Mouse (Mus musculus) embryonic facial prominence, embryonic 13.5 days (tissue): ENCODE data around the gene Shmt2. TPM values are rescaled to one million over a fixed set of nuclear protein-coding genes. Genes with fewer than 3 reads are reported as not detected.

Source experiments
- ATAC-seq: fragments of 200-750 bp; cut with Nextera tagmentation; 2 replicates; pipeline ENCODE4 v1.8.0; 2017; ENCODE audit warnings: low read depth; ENCODE audit not compliant: insufficient number of reproducible peaks, insufficient read depth, low FRiP score, low TSS enrichment
- H3K27ac ChIP-seq: fragments of 300-500 bp; sonication (generic); 2 replicates; pipeline ENCODE4 v1.5.1; 2015; ENCODE audit warnings: moderate library complexity, mild to moderate bottlenecking, inconsistent platforms
- H3K27me3 ChIP-seq: fragments of 300-500 bp; sonication (generic); 2 replicates; pipeline ENCODE4 v1.6.1; 2015; ENCODE audit warnings: mild to moderate bottlenecking, inconsistent platforms
- H3K36me3 ChIP-seq: fragments of 300-500 bp; sonication (generic); 2 replicates; pipeline ENCODE4 v1.6.1; 2015; ENCODE audit warnings: mild to moderate bottlenecking, inconsistent platforms
- H3K4me1 ChIP-seq: fragments of 300-500 bp; sonication (generic); 2 replicates; pipeline ENCODE4 v1.6.1; 2015; ENCODE audit warnings: inconsistent platforms
- H3K4me2 ChIP-seq: fragments of 300-500 bp; sonication (generic); 2 replicates; pipeline ENCODE4 v1.6.1; 2015; ENCODE audit warnings: moderate library complexity, mild to moderate bottlenecking, inconsistent platforms
- H3K4me3 ChIP-seq: fragments of 300-500 bp; sonication (generic); 2 replicates; pipeline ENCODE4 v1.5.1; 2015; ENCODE audit warnings: mild to moderate bottlenecking, inconsistent platforms
- H3K9ac ChIP-seq: fragments of 300-500 bp; sonication (generic); 2 replicates; pipeline ENCODE4 v1.6.1; 2015; ENCODE audit warnings: mild to moderate bottlenecking, inconsistent platforms
- H3K9me3 ChIP-seq: fragments of 300-500 bp; sonication (generic); 2 replicates; pipeline ENCODE4 v1.6.1; 2016; ENCODE audit warnings: inconsistent platforms
- WGBS: fragments of 180-500 bp; shearing (Covaris S2); methylation state at CpG from one replicate; pipeline ENCODE4 v1.1.7; 2015; ENCODE audit warnings: mixed read lengths; 5-methylcytosine and 5-hydroxymethylcytosine counted together
- polyA plus RNA-seq: library from polyadenylated mRNA; unstranded; fragments of >200 nt; fragmentation: Nextera tagmentation; extraction: Ambion mirVana; gene quantifications from 2 replicates; pipeline ENCODE4 v1.2.1, GENCODE M21; 2015

Shmt2 gene
- polyA plus RNA-seq, 1 experiment from 2014 or later, result 92.3 TPM

DNA sequence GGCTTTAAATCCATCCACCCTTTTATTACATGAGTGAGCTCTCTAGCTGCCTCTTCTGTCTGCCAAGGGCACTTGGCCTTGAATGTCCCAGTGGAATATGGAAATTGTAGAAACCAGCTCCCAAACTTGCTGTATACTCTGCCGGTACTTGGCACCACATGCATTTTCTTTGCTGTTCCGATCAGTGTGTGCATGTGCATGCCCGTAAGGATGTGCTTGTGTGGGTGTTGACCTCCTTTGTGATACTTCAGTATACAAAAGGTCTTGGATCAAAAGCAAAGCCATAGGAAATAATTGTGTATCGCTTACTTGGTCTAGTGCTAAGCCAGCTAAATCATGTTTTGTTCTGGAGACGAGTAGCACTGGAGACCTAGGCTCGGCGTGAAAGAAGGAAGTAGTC lies 33.4 kb downstream of the Shmt2 start:
- H3K4me2 ChIP-seq, result no peak overlapping the region
- H3K9me3 ChIP-seq, result no peaks in the 10 kb centered on the region
- H3K27me3 ChIP-seq, result no peaks in the 10 kb centered on the region
- H3K4me3 ChIP-seq, result no peak overlapping the region
- ATAC-seq, result no peak
- 83% methylated on average over 7 of the region's 7 CpGs for WGBS
- no peak overlapping the region for H3K9ac ChIP-seq
- no peak overlapping the region for H3K27ac ChIP-seq
- H3K36me3 ChIP-seq, result peaks cover 92% of the 10 kb centered on the region
- H3K4me1 ChIP-seq, result peaks cover 6% of the 10 kb centered on the region

DNA sequence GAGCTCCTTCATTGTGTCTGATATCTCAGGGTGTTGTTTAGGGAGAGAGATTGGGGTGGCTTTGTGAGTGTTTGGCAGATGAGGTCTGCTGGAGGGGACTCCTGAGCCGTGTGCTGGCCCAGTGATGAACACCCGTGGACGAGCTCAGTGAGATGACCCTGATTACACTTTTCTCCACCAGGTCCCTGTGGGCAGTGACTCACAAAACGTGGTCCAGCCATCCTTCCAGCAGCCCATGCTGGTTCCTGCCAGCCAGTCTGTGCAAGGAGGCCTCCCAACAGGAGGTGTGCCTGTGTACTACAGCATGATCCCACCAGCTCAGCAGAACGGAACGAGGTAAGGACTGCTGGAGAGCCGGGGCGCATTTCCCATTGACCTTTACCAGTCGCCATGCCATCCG lies 37.0 kb downstream of the Shmt2 start:
- ATAC-seq, result no peak
- 90% methylated on average over 10 of the region's 10 CpGs for WGBS

GRCm38 (mm10) chr10:127480833-127481813 lies 41.1 kb downstream of the Shmt2 start:
- Histone ChIP-seq H3K27ac (no peak overlapping the region; the same call in 1 of the 2 replicates), H3K36me3 (peaks cover 67% of the 10 kb centered on the region), H3K9me3 (no peaks in the 10 kb centered on the region), H3K9ac (no peak overlapping the region), H3K4me2 (no peak overlapping the region), H3K4me1 (no peaks in the 10 kb centered on the region), H3K27me3 (no peaks in the 10 kb centered on the region), H3K4me3 (no peak overlapping the region)
- WGBS, result 85% methylated on average over 19 of the region's 19 CpGs
- no peak for ATAC-seq

More for the DNA sequence above, 37.0 kb downstream of the Shmt2 start:
- Histone ChIP-seq H3K27me3 (no peaks in the 10 kb centered on the region), H3K9me3 (no peaks in the 10 kb centered on the region), H3K9ac (no peak overlapping the region), H3K36me3 (peaks cover 85% of the 10 kb centered on the region), H3K4me3 (no peak overlapping the region), H3K4me1 (0 out of 2 replicates have a peak, but pooled peaks cover 2% of the 10 kb centered on the region), H3K4me2 (no peak overlapping the region), H3K27ac (no peak overlapping the region)

DNA sequence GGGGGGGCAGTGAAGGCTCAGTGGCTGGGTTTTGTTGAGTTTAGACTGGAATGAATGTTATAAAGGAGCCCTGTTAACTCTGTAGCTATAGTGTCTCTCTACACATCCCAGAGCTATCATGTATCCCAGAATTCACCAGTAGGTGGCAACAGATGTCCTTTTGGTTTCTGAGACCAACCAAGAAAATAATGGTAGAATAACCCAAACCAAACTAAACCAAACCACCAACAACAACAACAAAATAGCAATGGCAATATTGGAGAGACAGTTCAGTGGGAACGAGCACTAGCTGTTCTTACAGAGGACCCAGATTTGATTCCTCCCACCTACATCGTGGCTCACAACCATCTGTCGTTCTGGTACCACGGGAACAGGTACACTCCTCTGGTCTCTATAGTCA lies 43.1 kb downstream of the Shmt2 start:
- ATAC-seq, result no peak
- Histone ChIP-seq H3K4me2 (no peak overlapping the region), H3K9me3 (no peaks in the 10 kb centered on the region), H3K36me3 (peaks cover 60% of the 10 kb centered on the region), H3K4me3 (no peak overlapping the region), H3K9ac (no peak overlapping the region), H3K27me3 (no peaks in the 10 kb centered on the region), H3K4me1 (no peaks in the 10 kb centered on the region), H3K27ac (no peak overlapping the region)
- 93% methylated on average over 4 of the region's 4 CpGs for WGBS

DNA sequence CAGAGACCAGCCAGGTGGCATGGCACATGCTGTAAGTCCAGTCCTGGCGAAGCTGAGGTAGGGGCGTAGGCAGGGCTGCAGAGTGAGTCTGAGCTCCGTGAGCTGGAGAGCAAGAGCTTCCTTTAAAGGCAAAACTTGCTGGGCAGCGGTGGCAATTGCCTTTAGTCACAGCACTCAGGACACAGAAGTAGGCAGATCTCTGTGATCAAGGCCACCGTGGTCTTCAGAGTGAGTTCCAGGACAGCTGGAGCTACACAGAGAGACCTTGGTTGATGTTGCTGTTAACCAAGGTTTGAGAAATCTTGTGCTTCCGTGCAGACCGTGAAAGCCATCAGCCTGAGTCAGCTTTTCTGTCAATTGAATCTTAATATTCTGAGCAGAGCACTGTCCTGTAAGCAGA lies 44.9 kb downstream of the Shmt2 start:
- Histone ChIP-seq H3K4me1 (no peaks in the 10 kb centered on the region), H3K27me3 (no peaks in the 10 kb centered on the region), H3K27ac (no peak overlapping the region), H3K9ac (no peak overlapping the region), H3K9me3 (no peaks in the 10 kb centered on the region), H3K4me3 (no peak overlapping the region), H3K4me2 (no peak overlapping the region), H3K36me3 (peaks cover 58% of the 10 kb centered on the region)
- 81% methylated on average over 7 of the region's 7 CpGs for WGBS
- no peak for ATAC-seq

DNA sequence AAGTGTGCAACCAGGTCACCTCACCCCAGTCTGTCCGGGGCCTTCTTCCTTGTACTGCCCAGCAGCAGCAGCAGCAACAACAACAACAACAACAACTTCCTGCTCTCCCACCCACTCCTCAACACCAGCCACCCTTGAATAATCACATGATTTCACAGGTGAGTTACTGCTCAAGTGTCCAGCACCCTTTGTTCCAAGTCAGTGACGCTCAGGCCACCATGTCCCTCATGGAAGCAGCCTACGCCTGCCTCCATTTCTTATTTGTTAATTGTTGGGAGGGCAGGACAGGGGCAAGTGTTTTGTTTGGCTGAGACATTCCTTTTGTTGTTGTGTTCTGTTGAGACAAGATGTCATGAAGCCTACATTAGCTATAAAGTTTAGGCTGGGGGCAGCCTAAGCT lies 45.7 kb downstream of the Shmt2 start:
- Histone ChIP-seq H3K36me3 (peaks cover 59% of the 10 kb centered on the region), H3K27me3 (no peaks in the 10 kb centered on the region), H3K9ac (no peak overlapping the region), H3K27ac (no peak overlapping the region), H3K4me2 (no peak overlapping the region), H3K4me1 (peaks cover 4% of the 10 kb centered on the region; the same call in 1 of the 2 replicates), H3K4me3 (no peak overlapping the region), H3K9me3 (no peaks in the 10 kb centered on the region)
- no peak for ATAC-seq
- WGBS, result 83% methylated on average over 3 of the region's 3 CpGs

DNA sequence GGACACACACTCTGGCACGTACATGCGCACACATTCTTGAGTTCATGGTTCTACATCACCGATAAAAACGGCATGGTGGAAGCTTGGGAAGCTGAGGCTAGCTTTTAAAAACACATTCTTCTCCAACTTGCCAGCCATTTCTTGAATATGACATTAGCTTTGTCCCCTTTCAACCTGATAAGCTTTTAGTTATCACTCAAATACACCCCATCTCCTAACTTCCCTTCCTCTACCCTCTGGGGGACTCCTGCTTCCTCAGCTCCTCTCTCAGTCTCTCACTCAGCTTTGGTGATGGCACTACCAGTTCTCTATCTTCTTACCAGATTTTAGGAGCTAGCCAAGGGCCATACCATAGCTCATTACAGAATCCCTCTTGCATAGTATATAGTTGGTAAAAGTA lies 47.1 kb downstream of the Shmt2 start:
- no peak for ATAC-seq
- WGBS, result 94% methylated on average over 4 of the region's 4 CpGs
- Histone ChIP-seq H3K36me3 (peaks cover 53% of the 10 kb centered on the region), H3K9me3 (no peaks in the 10 kb centered on the region), H3K4me3 (no peak overlapping the region), H3K27me3 (no peaks in the 10 kb centered on the region), H3K9ac (no peak overlapping the region), H3K4me1 (peaks cover 13% of the 10 kb centered on the region), H3K27ac (no peak overlapping the region), H3K4me2 (no peak overlapping the region)

- peaks cover 13% of the 10 kb centered on the region for H3K4me1 ChIP-seq
- peaks cover 67% of the 10 kb centered on the region for H3K36me3 ChIP-seq
- ATAC-seq, result no peak
- H3K27ac ChIP-seq, result no peak overlapping the region
- 82% methylated on average over 9 of the region's 9 CpGs for WGBS
- H3K9ac ChIP-seq, result no peak overlapping the region
- H3K27me3 ChIP-seq, result no peaks in the 10 kb centered on the region
- H3K4me2 ChIP-seq, result no peak overlapping the region
- no peak overlapping the region for H3K4me3 ChIP-seq
- no peaks in the 10 kb centered on the region for H3K9me3 ChIP-seq
These were observed 49.5 kb downstream of the Shmt2 start for GRCm38 (mm10) chr10:127472722-127473121.

- H3K4me2 ChIP-seq, result 0 out of 2 replicates have a peak overlapping the region, but pooled peaks have one; percentile 1
- no peaks in the 10 kb centered on the region for H3K27me3 ChIP-seq
- H3K27ac ChIP-seq, result peak overlapping the region; percentile 48; the same call in 1 of the 2 replicates
- H3K4me3 ChIP-seq, result no peak overlapping the region
- peaks cover 13% of the 10 kb centered on the region for H3K4me1 ChIP-seq
- ATAC-seq, result no peak
- H3K36me3 ChIP-seq, result peaks cover 57% of the 10 kb centered on the region
- 42% methylated on average over 15 of the region's 15 CpGs for WGBS
- H3K9me3 ChIP-seq, result no peaks in the 10 kb centered on the region
- H3K9ac ChIP-seq, result no peak overlapping the region
These were observed 50.8 kb downstream of the Shmt2 start for GRCm38 (mm10) chr10:127471281-127471988.
